ENCODE assay signal across 9 mouse cellular contexts in genomic region chr8:126831312-126832162, GRCm38 (mm10).
DNase-seq lines count a peak whose midpoint lies in the region; ATAC-seq and TF ChIP-seq lines count a peak whose summit lies in the region.
"Had no signal": no experiment of that assay in that cellular context is flagged by ENCODE, and none has a peak within 500 bp of the region (broad histone marks: within the 10 kb centered on the region; RNA-seq: fewer than 3 reads in every experiment).

No protein-coding gene starts in this region.

- intact Hi-C loops in left cerebral cortex, postnatal 4 days (cut with DNase I): no loop called here

- no peak overlapping the region for H3K4me2 ChIP-seq in kidney, embryonic 15.5 days
- peak overlapping the region; percentile 53 for H3K4me2 ChIP-seq in CH12.LX (ENCODE audit: insufficient read depth, low read depth, poor library complexity, severe bottlenecking)
- no peak overlapping the region for H3K4me2 ChIP-seq in embryonic facial prominence, embryonic 11.5 days (ENCODE audit: low read depth, low read length)
- H3K4me2 ChIP-seq in liver, embryonic 13.5 days: 0 out of 2 replicates have a peak overlapping the region, but pooled peaks have one; percentile 6

- H3K27ac ChIP-seq in kidney, embryonic 15.5 days: peak overlapping the region; percentile 95
- peak overlapping the region; percentile 98 for H3K27ac ChIP-seq in CH12.LX (ENCODE audit: insufficient read depth, low read depth)
- peak overlapping the region; percentile 48; the same call in 1 of the 2 replicates for H3K27ac ChIP-seq in embryonic facial prominence, embryonic 11.5 days (replicated peaks; ENCODE audit: low read depth, low read length)
- H3K27ac ChIP-seq in liver, embryonic 13.5 days: peak overlapping the region; percentile 83

- DNase-seq in kidney, adult 18-20 months: no peak
- no peak for DNase-seq in CH12.LX (ENCODE audit: extremely low read depth)
- no peak for DNase-seq in embryonic facial prominence, embryonic 11.5 days (ENCODE audit: low spot score)
- DNase-seq in liver, embryonic 13.5 days: no peak
- no peak for DNase-seq in cerebellum, postnatal 36 days
- DNase-seq in left cerebral cortex, postnatal 4 days: no peak
- DNase-seq in layer of hippocampus, postnatal 36 days: no peak
- DNase-seq: cerebellum, adult 9-11 months had no signal

- 76% methylated on average over 16 of the region's 16 CpGs for WGBS in kidney, embryonic 15.5 days
- WGBS in embryonic facial prominence, embryonic 11.5 days: 83% methylated on average over 16 of the region's 16 CpGs
- 59% methylated on average over 16 of the region's 16 CpGs for WGBS in liver, embryonic 13.5 days (ENCODE audit: insufficient replicate concordance)

- no peaks in the 10 kb centered on the region for H3K79me2 ChIP-seq in CH12.LX (replicated peaks; ENCODE audit: control insufficient read depth, extremely low read depth, insufficient read depth, poor library complexity, severe bottlenecking)

- H3K4me3 ChIP-seq in kidney, embryonic 15.5 days (replicated peaks): no peak overlapping the region
- peak overlapping the region in 1 of 3 experiments; percentile 9 for H3K4me3 ChIP-seq in CH12.LX (replicated peaks in 1 of 3; ENCODE audit: low read depth in 2 of 3, low read length in 2 of 3, poor library complexity in 1 of 3)
- H3K4me3 ChIP-seq in embryonic facial prominence, embryonic 11.5 days (ENCODE audit: low read depth, low read length): no peak overlapping the region
- H3K4me3 ChIP-seq in liver, embryonic 13.5 days (replicated peaks): no peak overlapping the region

- no peak overlapping the region for H3K9ac ChIP-seq in kidney, embryonic 15.5 days
- peak overlapping the region; percentile 45 for H3K9ac ChIP-seq in CH12.LX (ENCODE audit: insufficient read depth, low read depth)
- H3K9ac ChIP-seq in embryonic facial prominence, embryonic 11.5 days (replicated peaks; ENCODE audit: low read length): no peak overlapping the region
- no peak overlapping the region for H3K9ac ChIP-seq in liver, embryonic 13.5 days

- peaks cover 95% of the 10 kb centered on the region for H3K4me1 ChIP-seq in kidney, embryonic 15.5 days
- H3K4me1 ChIP-seq in CH12.LX (ENCODE audit: control insufficient read depth in 1 of 2, insufficient read depth in 2 of 2): peaks cover 30 to 94% of the 10 kb centered on the region in 2 experiments
- peaks cover 10% of the 10 kb centered on the region for H3K4me1 ChIP-seq in embryonic facial prominence, embryonic 11.5 days (ENCODE audit: control insufficient read depth, insufficient read depth, low read length)
- H3K4me1 ChIP-seq in liver, embryonic 13.5 days (replicated peaks): peaks cover 91% of the 10 kb centered on the region

- TF ChIP-seq RAD21 in CH12.LX (IDR thresholded peaks at IDR 0.05; ENCODE audit: low read depth, low read length): no peak

- in situ Hi-C loops in CH12.LX (cut with MboI; ENCODE audit: low pct_ligation_motif_present, low pct_unique_long_range_greater_than_20kb, low sequenced_read_pairs): no loop called here

- ATAC-seq in kidney, embryonic 15.5 days (replicated peaks; ENCODE audit: low FRiP score): no peak
- ATAC-seq in embryonic facial prominence, embryonic 11.5 days (replicated peaks; ENCODE audit: insufficient number of reproducible peaks, low FRiP score, low TSS enrichment, low read depth): no peak
- ATAC-seq in liver, embryonic 13.5 days (ENCODE audit: low read depth): no peak

- no peaks in the 10 kb centered on the region for H3K27me3 ChIP-seq in kidney, embryonic 15.5 days
- H3K27me3 ChIP-seq in CH12.LX (replicated peaks): no peaks in the 10 kb centered on the region
- no peaks in the 10 kb centered on the region for H3K27me3 ChIP-seq in embryonic facial prominence, embryonic 11.5 days (ENCODE audit: control insufficient read depth, insufficient read depth, low read length)
- no peaks in the 10 kb centered on the region for H3K27me3 ChIP-seq in liver, embryonic 13.5 days

- no peak for TF ChIP-seq CTCF in CH12.LX (conservative IDR thresholded peaks at IDR 0.05 in 1 of 2, IDR thresholded peaks at IDR 0.05 in 1 of 2; ENCODE audit: low read depth in 2 of 2, low read length in 2 of 2)

- dilution Hi-C loops in CH12.LX (cut with MboI; ENCODE audit: extremely low pct_ligation_motif_present, extremely low pct_unique_long_range_greater_than_20kb, low sequenced_read_pairs): no loop called here

- TF ChIP-seq POLR2A in CH12.LX (IDR thresholded peaks at IDR 0.05; ENCODE audit: low read depth, low read length): no peak

- H3K36me3 ChIP-seq in kidney, embryonic 15.5 days: no peaks in the 10 kb centered on the region
- H3K36me3 ChIP-seq in CH12.LX (replicated peaks in 1 of 2; ENCODE audit: control insufficient read depth in 1 of 2, insufficient read depth in 1 of 2, low read length in 1 of 2): peaks cover 0 to 17% of the 10 kb centered on the region in 2 experiments
- no peaks in the 10 kb centered on the region for H3K36me3 ChIP-seq in embryonic facial prominence, embryonic 11.5 days (replicated peaks; ENCODE audit: control insufficient read depth, insufficient read depth, low read depth, low read length)
- H3K36me3 ChIP-seq in liver, embryonic 13.5 days: no peaks in the 10 kb centered on the region

- no peaks in the 10 kb centered on the region for H3K9me3 ChIP-seq in kidney, embryonic 15.5 days (replicated peaks)
- no peaks in the 10 kb centered on the region for H3K9me3 ChIP-seq in CH12.LX (replicated peaks; ENCODE audit: low read length)
- no peaks in the 10 kb centered on the region for H3K9me3 ChIP-seq in embryonic facial prominence, embryonic 11.5 days (replicated peaks; ENCODE audit: control insufficient read depth, low read length)
- no peaks in the 10 kb centered on the region for H3K9me3 ChIP-seq in liver, embryonic 13.5 days (replicated peaks)

- no peak for TF ChIP-seq EP300 in CH12.LX (IDR thresholded peaks at IDR 0.05; ENCODE audit: low read length)

TF ChIP-seq in CH12.LX, 34 proteins besides CTCF, POLR2A, EP300 and RAD21:
- TF ChIP-seq MAX (IDR thresholded peaks at IDR 0.05; ENCODE audit: low read length): peak; percentile 45; the same call in 1 of the 2 replicates
- no peak for TF ChIP-seq MAFK (IDR thresholded peaks at IDR 0.05; ENCODE audit: insufficient replicate concordance, low read length)
- no peak for TF ChIP-seq ZMIZ1 (IDR thresholded peaks at IDR 0.05; ENCODE audit: low read depth, low read length)
- TF ChIP-seq ELF1 (IDR thresholded peaks at IDR 0.05; ENCODE audit: low read depth, low read length): no peak
- peak; percentile 51 for TF ChIP-seq ZKSCAN1 (IDR thresholded peaks at IDR 0.05; ENCODE audit: borderline replicate concordance, low read depth, low read length)
- no peak for TF ChIP-seq CHD1 (IDR thresholded peaks at IDR 0.05; ENCODE audit: low read depth, low read length)
- no peak for TF ChIP-seq PAX5 (IDR thresholded peaks at IDR 0.05; ENCODE audit: low read length)
- TF ChIP-seq NELFE (IDR thresholded peaks at IDR 0.05; ENCODE audit: low read depth, low read length): no peak
- TF ChIP-seq BHLHE40 (IDR thresholded peaks at IDR 0.05; ENCODE audit: low read depth, low read length): peak; percentile 69; the same call in 1 of the 2 replicates
- TF ChIP-seq USF1 (IDR thresholded peaks at IDR 0.05; ENCODE audit: low read depth, low read length): no peak

Comparison
In these comparisons a context has a peak if more than half of its experiments do, and no peak if none do; other contexts are left out.
1. H3K27ac ChIP-seq: peak in every context shown above with its lines; median percentile 98 in CH12.LX; 95 in kidney, embryonic 15.5 days; 83 in liver, embryonic 13.5 days; 48 in embryonic facial prominence, embryonic 11.5 days.
2. H3K4me2 ChIP-seq: peak in CH12.LX (single experiment) and liver, embryonic 13.5 days (single experiment); none in kidney, embryonic 15.5 days (single experiment) and embryonic facial prominence, embryonic 11.5 days (single experiment).